Mouse (Mus musculus) layer of hippocampus, adult 11-12 months (tissue): ENCODE measurements at regions not wholly inside any gene's neighbourhood (a gene's known extent, or its start where the extent isn't known, plus 50 kb on each side); places are given as distances from the start of the nearest gene placed in this dataset.
A peak's percentile ranks its signal among the peaks of the same experiment; 100 is the strongest.
"Not testable (repeated sequence)": the region's sequence is repeated elsewhere in the genome, so short reads cannot be mapped to it uniquely, and the experiment has no call there.

ENCODE experiments used
- DNase-seq: peaks from one replicate; pipeline ENCODE4 v3.0.0; 2022; ENCODE audit warnings: low spot score

DNA sequence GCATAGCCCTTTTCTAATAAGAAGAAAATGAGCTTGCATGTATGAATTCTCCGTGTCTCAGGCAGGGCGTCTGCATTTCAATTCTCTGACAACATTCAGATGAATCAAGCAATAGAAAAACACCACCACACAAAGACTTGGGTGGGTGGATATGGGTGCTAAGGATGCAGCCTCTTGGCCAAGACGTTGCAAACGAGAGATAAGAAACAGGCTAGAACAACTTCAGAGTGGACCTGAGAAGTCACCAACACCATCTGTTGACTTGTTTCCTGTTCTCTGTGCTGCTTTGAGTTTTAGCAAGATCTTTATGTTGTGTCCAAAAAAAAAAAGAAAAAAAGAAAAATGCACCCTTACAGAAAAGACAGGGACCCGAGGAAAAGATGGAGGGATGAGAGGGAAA is 277.0 kb downstream of the Gxylt1 start:
- no peak for DNase-seq

DNA sequence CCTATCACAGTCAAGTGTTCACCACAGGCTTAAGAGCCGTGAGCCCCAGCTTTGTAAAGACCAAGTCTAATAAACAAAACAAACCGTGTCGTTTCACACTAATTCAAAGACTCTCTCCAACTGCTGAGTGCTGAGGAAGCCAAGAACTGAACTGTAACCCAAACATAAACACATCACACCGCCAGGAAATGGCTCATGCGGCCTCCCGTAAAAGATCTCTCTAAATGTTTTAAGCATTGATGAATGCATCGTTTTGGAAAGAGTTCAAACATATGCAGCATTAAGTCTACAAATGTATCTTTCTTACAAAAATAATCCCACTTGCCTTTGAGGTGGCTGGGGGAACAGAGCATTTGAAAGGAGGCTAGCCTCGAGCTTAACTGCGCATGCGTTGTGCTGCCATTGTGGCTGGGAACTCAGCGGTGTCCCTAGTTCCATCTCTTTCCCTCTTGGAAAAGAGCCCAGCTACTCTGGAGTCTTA is 280.7 kb downstream of the Gxylt1 start:
- no peak for DNase-seq

DNA sequence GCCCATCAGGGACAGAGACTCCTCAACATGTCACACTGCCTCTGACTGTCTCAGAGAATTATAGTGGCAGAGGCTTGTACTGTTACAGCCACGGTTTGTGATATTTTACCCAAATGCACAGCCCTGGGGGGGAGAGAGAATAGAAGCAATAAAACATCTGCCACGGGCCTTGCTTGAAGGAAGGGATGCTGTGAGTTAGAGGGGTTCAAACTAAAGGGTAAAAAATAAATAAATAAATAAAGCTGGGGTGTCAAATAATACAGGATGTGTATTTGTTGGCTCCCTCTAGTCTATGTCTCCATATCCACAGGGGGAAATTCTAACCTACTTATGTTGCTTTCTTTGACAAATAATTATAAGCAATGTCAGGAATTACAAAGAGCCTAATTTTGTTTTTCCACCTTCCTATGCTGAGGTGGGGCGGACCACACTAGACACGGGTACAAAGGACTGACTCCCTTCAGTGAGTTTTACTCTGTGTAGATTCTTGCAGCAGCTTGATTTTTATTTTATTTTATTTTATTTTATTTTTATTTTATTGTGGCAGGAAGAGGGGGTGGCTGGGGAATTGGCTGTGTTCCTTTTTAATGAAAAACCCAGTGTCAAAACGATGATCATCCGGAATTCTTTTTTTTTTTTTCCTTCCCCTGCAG is 281.3 kb downstream of the Gxylt1 start:
- DNase-seq, result no peak

DNA sequence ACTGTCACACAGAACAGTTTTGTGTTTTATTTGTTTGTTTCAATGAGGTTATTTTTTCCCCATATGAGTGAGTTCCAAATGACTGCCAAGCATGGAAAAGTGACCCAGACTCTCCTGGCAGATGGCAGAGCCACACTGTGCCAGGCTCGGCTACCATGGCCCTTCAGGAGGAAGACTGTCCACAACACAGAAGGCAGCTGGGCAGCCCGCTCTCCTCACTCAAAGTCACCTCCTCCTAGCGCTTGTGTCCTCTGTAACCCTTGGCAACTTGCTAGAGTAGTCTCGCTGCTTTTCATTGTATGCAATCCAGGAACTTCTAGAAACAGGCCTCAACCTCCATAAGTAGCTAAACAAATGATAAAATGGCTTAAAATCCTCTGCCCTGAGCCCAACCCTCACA is 299.2 kb downstream of the Gxylt1 start:
- peak; percentile 73 for DNase-seq

DNA sequence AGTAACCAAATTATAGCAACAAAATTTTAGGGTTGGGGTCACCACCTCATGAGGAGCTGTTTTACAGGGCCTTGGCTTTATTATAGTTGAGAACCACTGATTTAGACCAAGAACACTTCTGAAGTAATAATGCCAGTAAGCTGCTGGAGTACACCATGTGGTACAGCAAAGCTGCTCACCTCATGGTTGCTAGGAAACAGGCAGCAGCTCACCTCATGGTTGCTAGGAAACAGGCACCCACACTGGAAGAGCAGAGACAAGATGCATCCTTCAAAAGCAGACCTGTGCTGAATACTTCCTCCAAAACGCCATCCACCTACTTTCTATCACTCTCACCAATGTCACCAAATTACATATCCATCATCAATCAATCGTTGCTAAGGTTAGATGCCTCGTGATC is 300.0 kb downstream of the Gxylt1 start:
- DNase-seq, result peak; percentile 62

DNA sequence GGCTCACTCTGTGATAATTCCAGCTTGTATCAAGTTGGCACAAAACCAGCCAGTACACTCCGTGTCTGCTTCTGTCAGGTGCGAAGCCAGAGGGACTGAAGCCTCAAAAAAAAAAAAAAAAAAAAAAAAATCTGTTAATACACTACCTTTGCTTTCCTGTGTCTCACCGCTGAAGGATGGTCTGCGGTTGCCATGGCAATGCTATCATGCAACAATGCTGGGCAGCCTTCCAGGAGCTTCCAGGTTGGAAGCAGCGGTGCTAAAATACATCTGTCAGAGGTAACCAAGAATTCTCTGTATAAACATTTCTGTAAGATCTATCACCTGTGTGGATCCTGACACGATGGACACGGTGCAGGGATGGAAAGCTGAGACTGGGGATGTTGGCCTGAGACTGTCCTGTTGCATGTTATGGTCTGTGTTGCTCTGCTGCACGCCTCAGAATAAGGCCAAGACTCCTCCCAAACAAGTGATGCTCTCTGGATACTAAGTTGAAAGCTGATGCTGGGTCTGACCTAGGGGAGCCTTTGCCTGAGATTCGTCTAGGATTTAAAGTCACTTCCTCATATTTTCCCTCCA is 301.2 kb downstream of the Gxylt1 start:
- peak; percentile 24 for DNase-seq

DNA sequence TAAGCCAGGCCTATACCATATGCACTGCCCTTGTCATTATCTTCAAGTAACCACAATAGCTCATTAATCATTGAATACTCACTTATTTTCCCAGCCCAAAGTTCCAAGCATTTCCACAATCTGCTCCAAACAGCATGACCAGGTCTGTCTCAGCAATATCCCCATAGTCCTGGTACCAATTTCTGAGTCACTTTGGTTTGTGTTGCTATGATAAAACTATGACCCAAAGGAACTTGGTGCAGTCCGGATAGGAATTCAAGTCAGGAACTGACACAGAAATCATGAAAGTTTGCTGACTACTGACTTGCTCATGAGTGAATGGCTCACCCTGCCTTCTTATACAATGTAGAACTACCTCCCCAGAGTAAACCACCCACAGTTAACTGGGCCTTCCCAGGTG is 309.4 kb downstream of the Gxylt1 start:
- no peak for DNase-seq

DNA sequence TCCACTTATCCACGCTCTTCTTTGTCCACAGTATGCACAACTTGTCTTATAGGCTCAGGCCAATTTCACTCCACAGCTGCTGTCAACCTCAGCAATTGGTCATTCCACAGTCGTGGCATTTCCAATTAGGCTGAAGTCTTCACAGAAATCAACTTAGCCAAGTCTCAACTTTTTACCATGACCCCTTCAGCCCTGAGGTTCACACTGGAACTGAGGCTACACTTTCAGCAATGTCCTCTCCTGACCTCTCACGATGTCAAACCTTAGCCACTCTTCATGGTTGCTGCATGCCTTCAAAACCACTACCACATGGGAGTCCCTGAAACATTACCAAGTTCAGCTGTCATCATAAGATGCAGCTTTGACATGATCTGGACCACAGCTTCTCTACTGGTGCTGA is 310.1 kb downstream of the Gxylt1 start:
- DNase-seq, result no peak

DNA sequence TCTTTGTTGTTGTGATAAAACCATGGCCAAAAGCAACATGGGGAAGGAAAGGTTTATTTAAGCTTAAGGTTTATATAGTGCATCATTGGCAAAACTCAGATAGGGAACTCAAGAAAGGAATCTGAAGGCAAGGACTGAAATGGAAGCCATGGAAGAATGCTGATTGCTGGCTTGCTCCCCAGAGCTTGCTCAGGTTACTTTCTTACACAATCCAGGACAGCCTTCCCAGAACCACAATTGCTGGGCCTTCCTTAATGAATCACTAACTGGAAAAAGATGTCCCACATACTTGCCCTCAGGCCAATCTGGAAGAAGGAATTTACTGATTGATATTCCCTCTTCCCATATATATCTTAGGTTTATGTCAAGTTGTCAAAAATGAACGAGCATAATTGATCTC is 310.8 kb downstream of the Gxylt1 start:
- no peak for DNase-seq

DNA sequence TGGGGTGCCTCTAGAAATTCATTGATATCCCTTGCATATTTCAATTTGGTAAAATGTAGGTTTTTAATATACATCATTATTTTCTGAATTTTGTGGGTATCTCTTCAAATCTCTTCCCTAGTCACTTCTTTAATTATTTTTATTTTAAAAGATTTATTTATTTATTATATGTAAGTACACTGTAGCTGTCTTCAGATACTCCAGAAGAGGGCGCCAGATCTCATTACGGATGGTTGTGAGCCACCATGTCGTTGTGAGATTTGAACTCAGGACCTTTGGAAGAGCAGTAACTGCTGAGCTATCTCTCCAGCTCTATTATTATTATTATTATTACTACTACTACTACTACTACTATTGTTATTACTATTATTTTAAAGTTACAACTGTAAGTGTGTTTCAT is 324.1 kb downstream of the Gxylt1 start:
- DNase-seq, result not testable (repeated sequence)

DNA sequence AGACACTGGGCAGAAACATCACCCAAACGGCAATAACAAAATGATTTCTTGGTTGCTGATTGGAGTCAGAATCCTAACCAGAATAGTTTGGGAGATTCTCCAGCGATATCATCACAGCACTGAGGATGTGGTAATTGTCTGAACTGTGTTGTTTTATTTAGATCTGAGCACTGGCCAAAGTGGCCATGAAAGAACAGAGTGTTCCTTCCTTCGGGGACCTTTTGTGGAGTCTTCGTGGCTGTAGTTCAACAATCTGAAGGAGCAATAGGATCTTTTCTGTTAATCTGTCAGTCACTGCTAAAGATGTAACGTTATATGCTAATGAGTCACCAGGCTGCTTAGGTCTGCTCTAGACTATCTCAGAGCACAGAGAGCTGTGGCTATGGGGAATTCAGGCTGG is 328.8 kb downstream of the Gxylt1 start:
- no peak for DNase-seq

DNA sequence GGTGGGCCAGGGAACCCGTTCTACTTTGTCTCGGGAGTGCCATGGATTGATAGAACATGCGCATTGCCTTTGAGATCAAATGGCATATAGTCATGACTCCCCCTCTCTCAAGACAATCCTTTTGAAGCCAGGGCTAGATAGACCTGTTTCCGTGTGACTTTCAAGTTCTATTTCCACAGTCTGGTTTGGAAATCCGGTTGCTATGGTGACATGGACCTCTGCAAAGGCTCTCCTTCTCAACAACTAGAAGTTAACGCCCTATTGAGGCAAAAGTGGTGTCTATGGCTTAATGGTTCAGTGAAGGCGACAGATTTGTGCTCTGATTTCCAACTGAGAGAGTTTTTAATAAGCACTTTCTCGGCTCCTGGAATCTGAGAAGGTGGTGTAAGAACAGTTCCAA is 371.2 kb downstream of the Gxylt1 start:
- no peak for DNase-seq

DNA sequence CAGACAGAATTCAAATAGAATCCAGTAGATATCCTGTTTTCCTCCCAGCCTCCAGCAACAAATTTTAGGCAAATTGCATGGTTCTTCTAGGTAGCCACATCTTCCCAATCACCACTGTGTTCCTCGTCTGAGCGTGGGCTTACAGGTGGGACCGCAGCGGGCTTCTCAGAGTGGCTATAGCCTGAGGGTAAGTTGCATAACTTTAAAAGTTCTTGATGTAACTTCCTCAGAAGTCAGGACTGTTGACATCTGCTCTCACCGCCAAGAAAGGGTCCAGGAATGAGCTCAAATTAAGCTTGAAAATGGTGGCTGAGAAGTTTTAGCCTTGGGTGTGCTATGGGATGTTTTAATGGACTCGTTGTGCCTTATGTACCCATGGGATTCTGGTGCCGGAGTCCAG is 377.7 kb downstream of the Gxylt1 start:
- DNase-seq, result no peak

DNA sequence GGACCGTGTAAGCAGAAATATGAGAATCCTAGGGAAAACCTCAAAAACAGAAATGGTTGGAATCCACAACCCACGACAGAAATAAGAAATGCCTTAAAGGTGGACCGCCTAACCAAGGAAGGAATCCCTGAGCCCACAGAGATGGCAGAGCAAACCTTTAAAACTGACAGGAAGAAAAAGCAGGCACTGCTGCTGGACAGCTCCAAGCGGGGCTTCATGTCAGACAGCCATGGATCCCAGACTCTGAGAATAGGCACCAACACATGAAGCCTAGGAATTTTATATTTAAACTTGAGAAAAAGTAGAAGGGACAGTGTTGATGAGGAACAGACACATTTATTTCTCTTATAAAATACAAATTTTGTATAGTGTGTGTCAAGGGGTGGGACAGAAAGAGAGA is 379.1 kb downstream of the Gxylt1 start:
- DNase-seq, result no peak

DNA sequence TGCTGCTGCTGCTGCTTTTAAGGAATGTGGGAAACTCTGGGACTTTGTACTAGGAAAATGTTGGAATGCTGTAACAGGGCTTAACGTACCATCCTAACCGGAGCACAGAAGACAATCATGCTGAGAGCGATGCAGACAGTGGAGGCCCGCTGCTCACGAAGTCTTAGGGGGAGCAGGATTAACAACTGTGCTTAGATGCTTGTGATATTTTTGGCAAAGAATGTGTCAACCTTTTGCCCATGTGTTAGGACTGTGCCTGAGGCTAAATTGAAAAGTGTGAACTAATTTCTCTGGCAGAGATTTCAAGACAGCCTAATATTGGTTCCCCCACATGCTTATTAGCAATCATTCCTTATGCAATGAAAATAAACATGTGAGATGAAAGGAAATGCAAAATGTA is 398.5 kb downstream of the Gxylt1 start:
- no peak for DNase-seq

DNA sequence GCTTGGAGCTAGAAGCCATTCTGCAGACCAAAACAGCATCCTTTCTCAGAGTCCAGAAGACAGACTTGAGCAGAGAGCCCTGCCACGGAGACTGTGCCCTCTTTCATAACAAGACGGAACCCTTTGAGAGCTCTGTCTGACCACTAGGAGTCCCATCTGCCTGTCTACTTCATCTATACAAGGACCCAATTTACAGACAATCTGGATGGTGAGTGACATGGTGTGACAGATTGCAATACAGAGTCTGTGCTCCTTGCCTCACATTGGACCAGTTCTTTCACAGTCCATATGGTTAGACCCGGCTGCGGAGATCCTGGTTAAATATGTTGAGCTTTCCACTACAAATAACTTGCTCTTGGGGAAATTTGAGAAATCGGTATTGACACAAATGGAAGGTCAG is 410.9 kb downstream of the Gxylt1 start:
- peak; percentile 13 for DNase-seq

DNA sequence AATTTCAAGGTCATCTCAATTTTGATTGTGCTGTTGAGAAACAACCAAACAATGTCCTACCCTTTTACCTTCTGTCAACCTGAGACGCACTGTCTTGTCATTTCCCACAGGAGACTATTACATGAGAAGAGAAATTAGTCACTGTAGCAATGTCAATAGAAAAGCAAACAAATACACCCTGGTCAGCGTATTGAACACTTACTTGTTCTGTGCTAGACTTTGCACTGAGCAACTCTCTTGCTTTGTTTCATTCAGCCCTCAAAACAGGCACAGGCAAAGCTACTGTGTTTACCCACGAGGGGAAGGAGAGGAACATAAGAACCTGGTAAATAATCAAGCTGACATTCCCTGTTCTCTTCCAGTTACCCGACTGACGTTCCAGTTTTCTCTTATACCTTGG is 424.1 kb downstream of the Gxylt1 start:
- DNase-seq, result no peak

DNA sequence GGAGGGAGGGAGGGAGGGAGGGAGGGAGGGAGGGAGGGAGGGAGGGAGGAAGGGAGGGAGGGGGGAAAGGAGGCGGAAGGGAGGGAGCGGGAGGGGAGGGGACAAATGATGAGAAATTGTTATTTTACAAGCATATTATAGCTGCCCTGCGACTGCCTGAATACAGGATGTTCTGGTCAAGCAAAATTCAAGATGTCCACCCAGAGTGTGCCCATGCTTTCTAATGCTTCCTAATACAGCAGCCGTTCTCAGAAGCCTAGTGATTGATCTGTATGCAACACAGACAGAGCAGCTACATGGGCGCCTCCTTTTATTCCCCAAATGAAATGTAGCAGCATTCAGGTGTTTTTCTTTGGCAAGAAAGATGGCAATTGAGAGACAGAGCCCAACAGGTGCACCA is 434.9 kb downstream of the Gxylt1 start:
- DNase-seq, result no peak

DNA sequence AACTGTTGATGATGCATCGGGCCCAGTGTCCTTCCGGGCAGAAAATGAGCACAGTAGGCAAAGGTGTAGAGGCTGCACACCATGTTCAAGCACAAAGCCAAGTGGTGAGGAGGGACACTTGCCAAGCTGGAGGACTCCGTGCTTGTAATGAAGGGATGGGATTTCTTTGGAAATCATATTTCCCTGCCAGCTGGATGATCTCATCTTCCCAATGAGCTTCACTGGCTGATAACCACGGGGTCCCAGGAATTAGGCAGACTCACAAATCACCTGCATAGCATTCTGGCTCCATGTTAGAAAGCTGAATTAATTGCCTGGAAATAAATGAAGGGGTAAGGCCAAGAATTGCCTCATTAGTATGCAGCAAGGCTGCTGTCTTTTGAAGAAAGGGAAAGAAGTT is 435.4 kb downstream of the Gxylt1 start:
- no peak for DNase-seq

DNA sequence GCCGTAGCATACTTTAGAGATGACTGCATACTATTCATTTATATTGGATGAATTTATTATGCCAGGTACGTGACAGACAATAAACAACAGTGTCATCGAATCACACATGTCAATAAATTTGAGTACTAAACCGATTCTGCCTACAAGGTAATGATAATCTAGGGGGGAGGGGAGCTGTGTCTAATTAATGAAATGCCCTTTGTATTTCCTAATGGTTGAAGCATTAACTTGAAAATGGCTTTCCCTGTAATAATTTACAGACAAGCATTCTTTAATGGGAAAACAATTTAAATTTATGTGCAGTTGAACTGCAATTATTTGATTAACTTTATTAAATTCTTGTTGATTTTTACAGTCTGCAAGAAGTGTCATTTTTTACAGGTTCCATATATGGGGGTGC is 429.5 kb downstream of the Pdzrn4 start:
- no peak for DNase-seq
